Mouse (Mus musculus) small intestine, adult 2 months (tissue): Measurements from ENCODE around the gene Fxn.

ENCODE experiments used
- CTCF ChIP-seq: fragments of 200-500 bp; IDR thresholded peaks from 2 replicates; pipeline ENCODE4 v1.5.1; 2012; ENCODE audit warnings: low read depth, mild to moderate bottlenecking, control low read depth, inconsistent platforms, low read length, moderate library complexity, mixed read lengths; ENCODE audit not compliant: insufficient replicate concordance, insufficient read length; ENCODE audit errors: extremely low read depth
- POLR2A ChIP-seq: fragments of 200-500 bp; IDR thresholded peaks from 2 replicates; pipeline ENCODE4 v1.6.1; 2012; ENCODE audit warnings: low read depth, mild to moderate bottlenecking, control low read depth, inconsistent platforms, low read length, moderate library complexity

- TF ChIP-seq CTCF (no peak), POLR2A (no peak)
Measured at GRCm38 (mm10) chr19:24312556-24313342, 32.3 kb upstream of the Fxn start.
